Mouse (Mus musculus) CH12F3 (cell line): ENCODE measurements around the gene Fgfr2.

Source experiments
- in situ Hi-C: fragments of 300-500 bp; cut with MboI; formaldehyde crosslinking; loops from 2 replicates; pipeline ENCODE4 v1.14.3; 2020; ENCODE audit warnings: low sequenced_read_pairs

The Fgfr2 gene

GRCm38 (mm10) chr7:131648276-131648675, 1474.9 kb downstream of the Fgfr2 start:
- in situ Hi-C loops, result no loop called here

DNA sequence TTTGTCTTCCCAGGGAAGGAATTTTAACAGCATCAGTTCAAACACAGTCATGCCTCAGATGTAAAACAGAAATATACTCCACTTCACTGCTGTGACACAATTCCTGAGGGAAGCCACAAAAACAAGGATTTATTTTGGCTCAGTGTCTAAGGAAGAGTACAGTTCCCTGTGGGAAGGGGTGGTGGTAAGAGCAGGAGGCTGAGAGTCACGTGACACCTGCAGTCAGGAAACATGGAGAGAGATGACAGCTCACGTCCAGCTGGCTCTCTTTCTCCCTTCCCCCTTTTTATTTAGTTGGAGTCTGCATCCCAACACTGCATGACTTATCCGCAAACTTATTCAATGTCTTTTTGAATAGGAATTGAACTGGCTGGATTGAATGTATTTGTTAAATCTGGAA, 1475.6 kb downstream of the Fgfr2 start:
- in situ Hi-C loops, result no loop called here

DNA sequence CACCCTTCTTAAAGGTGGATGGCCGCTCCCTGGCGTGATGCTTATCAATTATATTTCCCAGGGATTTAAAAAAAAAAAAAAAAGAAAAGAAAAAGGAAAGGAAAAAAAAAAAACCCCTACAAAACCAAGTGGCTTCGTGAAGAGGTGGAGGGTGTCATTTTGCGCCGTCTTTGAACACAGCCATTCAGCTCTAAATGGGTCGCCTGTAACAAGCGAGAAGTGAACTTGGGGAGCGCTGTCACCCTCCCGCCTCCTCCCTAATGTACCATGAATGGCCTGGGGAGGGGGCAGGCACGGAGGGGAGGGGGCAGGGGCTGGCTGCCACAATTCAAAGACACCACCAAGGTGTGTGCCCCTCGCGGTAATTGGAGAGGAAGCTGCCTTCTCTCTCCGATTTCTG, 1478.6 kb downstream of the Fgfr2 start:
- in situ Hi-C loops, result no loop called here

GRCm38 (mm10) chr7:131644051-131644450, 1479.1 kb downstream of the Fgfr2 start:
- in situ Hi-C loops, result no loop called here

GRCm38 (mm10) chr7:131643341-131643840, 1479.8 kb downstream of the Fgfr2 start:
- in situ Hi-C loops, result no loop called here

- in situ Hi-C loops, result no loop called here
Observed at GRCm38 (mm10) chr7:131629562-131629961, 1493.6 kb downstream of the Fgfr2 start.

- in situ Hi-C loops, result no loop called here
Observed at GRCm38 (mm10) chr7:131628846-131629391, 1494.2 kb downstream of the Fgfr2 start.

- in situ Hi-C loops, result no loop called here
Observed at GRCm38 (mm10) chr7:131628356-131628755, 1494.8 kb downstream of the Fgfr2 start.

DNA sequence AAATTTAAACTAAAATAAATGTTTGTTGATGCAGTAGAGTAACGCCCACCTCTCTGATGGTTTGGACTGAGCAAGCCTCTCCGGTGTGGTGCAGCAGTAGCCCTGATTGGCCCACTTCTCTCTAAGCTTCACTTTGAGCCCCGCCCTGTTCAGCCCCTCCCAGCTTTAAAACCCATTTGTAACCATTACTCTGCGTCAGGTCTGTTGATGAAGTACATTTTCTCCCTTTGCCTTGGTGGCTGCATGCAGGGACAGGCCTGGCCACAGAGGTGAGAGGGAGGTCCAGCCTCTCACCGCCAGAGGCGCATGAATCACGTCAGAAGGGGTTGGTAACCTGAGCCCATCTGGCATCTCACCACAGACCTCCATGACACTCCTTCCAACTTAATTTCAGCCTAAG, 1513.5 kb downstream of the Fgfr2 start:
- in situ Hi-C loops, result no loop called here

DNA sequence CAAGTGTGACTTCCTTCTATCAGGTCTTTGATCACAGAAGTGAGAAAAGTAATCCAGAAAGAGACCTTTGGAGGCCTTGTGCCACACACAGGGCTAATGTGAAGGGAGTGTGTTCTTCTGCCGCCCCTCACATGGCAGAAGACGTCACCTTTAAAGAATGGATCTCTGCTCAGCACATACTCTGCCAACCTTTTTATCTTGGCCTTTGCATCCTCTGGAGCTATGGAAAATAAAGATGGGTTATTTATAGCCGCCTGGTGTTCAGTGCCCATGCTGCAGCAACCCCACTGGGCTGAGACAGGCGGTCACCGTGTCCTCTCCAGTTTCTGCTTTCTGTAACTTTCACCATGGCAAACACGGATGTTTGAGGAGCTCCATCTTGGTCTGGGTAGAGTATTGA, 1515.1 kb downstream of the Fgfr2 start:
- in situ Hi-C loops, result no loop called here

- in situ Hi-C loops, result no loop called here
Observed at GRCm38 (mm10) chr7:131605481-131605880, 1517.7 kb downstream of the Fgfr2 start.

- in situ Hi-C loops, result no loop called here
Observed at GRCm38 (mm10) chr7:131604946-131605345, 1518.2 kb downstream of the Fgfr2 start.

DNA sequence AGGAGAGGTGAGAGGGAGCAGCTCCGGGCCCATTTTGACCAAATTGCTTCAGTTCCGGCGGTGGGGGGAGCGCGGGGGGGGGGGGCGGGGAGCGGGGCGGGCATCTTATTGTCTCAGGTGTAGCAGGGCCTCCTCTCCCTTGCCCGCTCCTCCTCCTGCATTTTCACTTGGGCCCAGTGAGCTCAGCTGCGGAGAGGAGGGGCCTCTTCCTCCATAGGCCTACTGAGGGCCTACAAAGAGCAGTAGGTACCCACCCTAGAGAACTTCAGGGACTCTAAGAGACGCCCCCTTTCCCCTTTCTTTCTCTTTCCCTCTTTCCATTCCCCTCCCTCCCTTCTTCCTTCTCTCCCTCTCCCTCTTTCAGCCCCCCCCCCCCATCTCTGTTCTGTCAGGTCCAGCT, 1520.0 kb downstream of the Fgfr2 start:
- in situ Hi-C loops, result no loop called here

- in situ Hi-C loops, result no loop called here
Observed at GRCm38 (mm10) chr7:131602106-131602505, 1521.0 kb downstream of the Fgfr2 start.

GRCm38 (mm10) chr7:131598483-131598824, 1524.7 kb downstream of the Fgfr2 start:
- in situ Hi-C loops, result no loop called here

- in situ Hi-C loops, result no loop called here
Observed at GRCm38 (mm10) chr7:131597779-131598482, 1525.2 kb downstream of the Fgfr2 start.

DNA sequence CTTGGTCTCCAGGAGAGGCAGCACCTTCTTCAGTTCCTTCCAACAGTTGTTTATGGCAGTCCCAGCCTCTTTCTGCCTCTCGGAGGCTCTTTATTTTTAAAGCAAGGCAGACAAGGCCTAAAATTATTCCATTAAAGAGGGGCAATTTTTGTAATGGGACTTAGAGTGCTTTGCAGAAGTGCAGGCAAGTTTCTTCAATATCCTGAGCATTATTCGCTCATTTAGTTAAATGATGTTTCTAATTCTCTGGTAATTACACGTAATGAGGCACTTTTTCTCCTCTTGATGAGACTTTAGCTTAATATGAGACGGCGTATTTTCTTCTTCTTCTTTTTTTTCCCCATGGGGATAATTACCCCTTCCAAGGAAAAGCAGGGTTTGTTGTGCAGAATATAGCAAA, 1537.6 kb downstream of the Fgfr2 start:
- in situ Hi-C loops, result no loop called here

- in situ Hi-C loops, result no loop called here
Observed at GRCm38 (mm10) chr7:131582178-131582577, 1541.0 kb downstream of the Fgfr2 start.

DNA sequence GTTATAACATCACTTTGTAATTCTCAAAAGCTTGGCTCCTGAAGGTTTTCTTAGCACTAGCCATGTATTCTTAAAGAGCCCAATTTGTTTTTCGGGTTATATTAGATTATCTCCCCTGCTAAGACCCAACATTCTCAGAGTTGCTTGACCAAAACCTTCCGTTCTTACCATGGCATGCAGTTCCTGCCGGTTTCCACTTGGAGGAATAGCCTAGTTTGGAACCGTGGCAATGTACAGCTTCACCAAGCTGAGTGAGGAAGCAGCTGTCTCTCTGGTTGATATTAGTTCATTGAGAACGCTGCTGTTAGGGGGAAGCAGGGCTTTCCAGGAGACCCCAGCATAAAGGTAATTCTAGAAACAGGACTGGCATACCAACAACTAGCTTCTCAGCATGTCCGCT, 1547.9 kb downstream of the Fgfr2 start:
- in situ Hi-C loops, result no loop called here

DNA sequence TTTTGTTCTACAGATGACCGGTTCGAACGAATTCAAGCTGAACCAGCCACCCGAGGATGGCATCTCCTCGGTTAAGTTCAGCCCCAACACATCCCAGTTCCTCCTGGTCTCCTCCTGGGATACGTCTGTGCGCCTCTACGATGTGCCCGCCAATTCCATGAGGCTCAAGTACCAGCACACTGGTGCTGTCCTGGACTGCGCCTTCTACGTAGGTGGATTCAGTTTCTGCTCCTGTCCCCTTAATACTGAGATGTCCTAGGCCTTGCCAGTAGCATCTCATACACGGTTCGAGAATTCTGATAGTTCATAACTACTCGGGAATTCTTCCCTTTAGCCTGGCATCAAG, 1562.5 kb downstream of the Fgfr2 start:
- in situ Hi-C loops, result no loop called here

DNA sequence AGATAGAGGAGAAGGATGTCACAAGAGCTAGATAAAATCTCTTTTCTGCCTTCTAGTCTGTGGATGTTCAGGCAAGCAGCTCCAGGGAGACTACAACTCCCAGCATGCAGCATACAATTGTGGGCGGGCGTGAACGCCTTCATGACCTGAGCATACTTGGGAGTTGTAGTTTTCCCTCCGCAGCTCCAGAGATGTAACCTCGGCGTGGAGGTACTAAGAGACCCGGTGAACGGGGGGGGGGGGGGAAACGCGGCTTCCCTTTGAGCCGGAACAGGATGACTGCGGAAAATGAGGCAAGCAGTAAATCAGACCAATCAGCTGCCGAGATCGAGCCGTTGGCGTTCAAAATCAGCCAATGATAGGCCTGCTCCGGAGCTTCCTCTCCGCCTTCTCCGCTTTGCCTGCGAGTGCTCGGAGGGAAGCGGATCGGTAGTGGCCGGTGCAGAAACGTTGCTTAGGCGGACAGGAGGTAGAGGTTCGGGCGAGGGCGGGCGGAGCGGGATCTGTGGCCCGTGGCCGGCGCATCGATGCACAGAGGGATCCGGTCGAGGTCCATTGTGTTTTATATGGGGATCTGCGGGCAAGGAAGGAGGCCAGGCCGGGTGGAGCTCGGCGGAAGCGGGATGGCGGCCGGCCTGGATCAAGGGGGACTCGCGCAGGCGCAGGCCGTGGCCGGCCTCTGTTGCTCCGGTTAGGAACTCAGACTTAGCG, 1563.0 kb downstream of the Fgfr2 start, which contains the start of gene Bub3:
Gene Bub3 (plus strand): TSS at position 237 of the 711 bp plus-strand sequence.
- in situ Hi-C loops, result no loop called here

GRCm38 (mm10) chr7:131557751-131558150, 1565.4 kb downstream of the Fgfr2 start:
- in situ Hi-C loops, result no loop called here
